Mouse (Mus musculus) layer of hippocampus, adult 8-10 months (tissue): ENCODE measurements around the gene Akap12. TPM values are rescaled to one million over a fixed set of nuclear protein-coding genes. Genes with fewer than 3 reads are reported as not detected.

Experiments used
- DNase-seq, 2 experiments: peaks; one replicate each; pipeline ENCODE4 v3.0.0; 2022; ENCODE audit warnings: low spot score in 2 of 2
- total RNA-seq, 4 experiments: library from RNA; stranded (reverse); gene quantifications; 2 replicates each; pipeline ENCODE4 v1.2.4; 2022

Akap12 gene
- total RNA-seq, 4 experiments from 2014 or later: 13.7 to 17.5 (median 14.1) TPM

GRCm38 (mm10) chr10:4282395-4282794 lies 16.2 kb downstream of the Akap12 start:
- DNase-seq: no peak

- no peak for DNase-seq
Measured at GRCm38 (mm10) chr10:4284781-4285180, 18.6 kb downstream of the Akap12 start.

- no peak for DNase-seq
Measured at GRCm38 (mm10) chr10:4285752-4286151, 19.6 kb downstream of the Akap12 start.

GRCm38 (mm10) chr10:4289171-4289570 lies 23.0 kb downstream of the Akap12 start:
- no peak for DNase-seq

DNA sequence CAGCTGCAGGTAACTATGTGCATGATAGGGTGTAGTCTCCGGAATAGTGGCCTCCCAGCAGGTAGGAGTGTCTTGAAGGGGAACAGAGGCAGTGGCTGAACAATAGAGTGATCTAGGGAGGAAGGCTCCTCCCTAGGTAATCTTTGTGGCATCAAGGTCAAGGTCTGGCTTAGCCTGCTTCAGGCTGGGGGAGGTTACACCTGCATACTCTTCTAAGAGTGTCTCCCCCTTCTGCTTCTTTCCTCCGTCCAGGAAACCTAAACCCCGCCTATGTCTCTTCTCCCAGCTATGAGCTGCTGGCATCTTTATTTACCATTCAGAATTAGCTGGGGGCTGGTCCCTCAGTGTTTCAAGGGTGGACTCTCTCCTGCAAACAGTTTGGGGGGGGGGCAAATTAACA lies 23.5 kb downstream of the Akap12 start:
- no peak for DNase-seq

GRCm38 (mm10) chr10:4290145-4290544 lies 24.0 kb downstream of the Akap12 start:
- DNase-seq: no peak

DNA sequence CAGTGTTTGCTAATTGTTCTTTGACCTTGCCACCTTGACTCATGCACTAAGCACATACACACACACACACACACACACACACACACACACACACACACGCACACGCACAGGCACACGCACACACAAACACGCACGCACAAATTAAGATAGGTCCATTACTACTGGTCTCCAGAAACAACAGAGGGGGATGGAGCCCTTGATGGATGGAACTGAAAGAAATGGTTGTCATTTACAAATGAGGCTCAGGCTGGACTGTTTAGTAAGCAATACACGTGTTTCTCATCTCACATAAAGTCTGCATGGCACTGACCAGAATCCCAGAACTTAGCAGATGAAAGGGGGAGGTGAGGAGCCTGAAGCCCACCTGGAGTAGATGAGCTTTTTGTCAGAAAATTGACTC lies 24.4 kb downstream of the Akap12 start:
- no peak for DNase-seq

GRCm38 (mm10) chr10:4293418-4293817 lies 27.2 kb downstream of the Akap12 start:
- DNase-seq: no peak

GRCm38 (mm10) chr10:4303558-4303957 lies 37.4 kb downstream of the Akap12 start:
- DNase-seq: no peak

DNA sequence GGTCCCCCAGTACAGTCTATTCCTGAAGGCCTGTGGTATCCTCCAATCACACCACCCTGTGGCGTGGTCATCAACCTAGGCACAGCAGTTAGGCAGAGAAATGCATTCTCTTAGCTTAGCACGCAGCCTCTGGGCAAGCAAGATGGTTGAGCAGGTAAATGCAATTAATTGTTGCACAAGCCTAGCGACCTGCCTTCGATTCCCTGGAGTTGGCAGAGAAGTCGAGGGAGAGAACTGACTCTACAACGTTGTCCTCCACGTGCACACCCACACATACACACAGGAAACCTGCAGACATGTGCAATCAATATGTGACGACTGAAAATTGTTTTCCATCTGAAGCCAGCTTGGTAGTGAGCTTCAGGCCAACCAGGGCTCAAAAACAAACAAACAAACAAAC lies 57.7 kb downstream of the Akap12 start:
- DNase-seq: no peak

DNA sequence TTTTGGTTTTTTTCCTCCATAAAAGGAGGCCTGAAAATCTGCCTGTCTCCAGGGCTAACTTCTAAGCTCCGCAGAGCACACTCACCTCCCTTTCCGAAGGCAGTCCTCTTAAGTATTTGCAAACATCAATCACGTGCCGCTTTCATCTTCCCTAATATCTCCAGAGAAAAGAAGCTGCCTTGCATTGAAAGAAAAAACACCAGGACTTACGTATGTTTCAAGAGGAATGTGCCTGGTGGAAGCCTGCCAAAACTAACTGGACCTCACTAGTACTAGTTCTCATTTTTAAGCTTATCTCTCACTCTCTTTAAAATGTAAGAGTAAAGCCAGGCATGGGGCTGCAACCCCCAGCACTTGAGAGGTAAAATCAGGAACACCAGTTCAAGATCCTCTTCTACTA lies 59.4 kb downstream of the Akap12 start:
- DNase-seq: no peak

- DNase-seq: no peak
Measured at GRCm38 (mm10) chr10:4327716-4328115, 61.5 kb downstream of the Akap12 start.

- no peak for DNase-seq
Measured at GRCm38 (mm10) chr10:4332228-4332979, 66.2 kb downstream of the Akap12 start.

DNA sequence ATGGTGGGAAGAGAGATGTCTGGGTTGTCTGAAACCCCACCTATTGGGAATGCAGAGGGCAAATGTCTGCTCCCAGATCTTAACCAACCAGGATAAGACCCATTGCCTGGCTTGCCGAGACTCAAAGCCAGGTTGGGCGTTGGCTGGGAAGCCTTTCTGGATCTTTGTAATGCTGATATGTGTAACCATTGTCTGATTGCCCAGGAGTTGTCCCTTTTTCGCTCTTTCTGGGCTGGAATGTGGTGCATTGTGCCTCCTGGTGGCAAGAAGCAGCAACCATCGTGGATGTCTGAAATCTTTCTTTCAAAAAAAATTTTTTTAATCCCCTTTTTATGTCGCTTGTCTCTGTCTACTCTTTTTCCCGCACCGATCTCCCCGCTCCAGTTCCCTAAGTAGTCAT lies 67.1 kb downstream of the Akap12 start:
- DNase-seq: peak in 1 of 2 experiments; percentile 44

- DNase-seq: peak; percentile 27 to 39
Measured at GRCm38 (mm10) chr10:4334039-4334683, 68.0 kb downstream of the Akap12 start.

GRCm38 (mm10) chr10:4338863-4339461 lies 72.8 kb downstream of the Akap12 start:
- DNase-seq: no peak

- DNase-seq: no peak
Measured at GRCm38 (mm10) chr10:4341430-4341829, 75.2 kb downstream of the Akap12 start.

GRCm38 (mm10) chr10:4346489-4347135 lies 80.4 kb downstream of the Akap12 start:
- peak; percentile 81 to 91 for DNase-seq

- DNase-seq: no peak
Measured at GRCm38 (mm10) chr10:4347136-4347492, 80.9 kb downstream of the Akap12 start.

DNA sequence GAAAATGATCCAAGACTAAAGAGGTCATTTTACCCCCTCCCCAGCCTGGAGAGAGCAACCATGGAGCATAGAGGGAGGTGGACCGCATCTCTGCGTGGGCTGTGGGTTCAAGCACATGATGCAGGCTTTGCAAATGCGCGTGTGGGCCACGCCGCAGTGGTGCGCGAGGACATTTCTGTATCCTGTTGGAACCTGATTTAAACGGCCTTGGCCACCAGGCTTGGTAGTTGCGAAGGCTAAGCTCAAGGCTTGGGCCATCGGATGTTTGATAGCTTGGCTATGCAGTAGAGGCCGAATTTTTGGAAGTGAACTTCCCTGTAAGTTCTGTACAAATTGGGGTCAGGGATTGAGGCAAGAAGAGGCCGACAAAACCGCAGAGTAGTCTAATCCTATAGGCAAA lies 81.4 kb downstream of the Akap12 start:
- no peak for DNase-seq

- no peak for DNase-seq
Measured at GRCm38 (mm10) chr10:4354371-4355260, 88.4 kb downstream of the Akap12 start.
